Mouse (Mus musculus): ENCODE results near the gene Slc13a4. TPM values are rescaled to one million over a fixed set of nuclear protein-coding genes. Genes with fewer than 3 reads are reported as not detected.

Gene Slc13a4
- polyA plus RNA-seq, 1 experiment from 2014 or later: 1.3 TPM

GRCm38 (mm10) chr6:35333632-35334031 lies 25.7 kb upstream of the Slc13a4 start:
- Histone ChIP-seq H3K27ac (replicated peaks) (no peak overlapping the region), H3K9me3 (no peaks in the 10 kb centered on the region), H3K9ac (no peak overlapping the region), H3K4me3 (no peak overlapping the region), H3K27me3 (no peaks in the 10 kb centered on the region), H3K36me3 (no peaks in the 10 kb centered on the region), H3K4me1 (replicated peaks) (peaks cover 6% of the 10 kb centered on the region; the same call in 1 of the 2 replicates), H3K4me2 (no peak overlapping the region)
- ATAC-seq (ENCODE audit: low read depth): no peak
- 39% methylated on average over 3 of the region's 3 CpGs for WGBS

GRCm38 (mm10) chr6:35330834-35331233 lies 22.9 kb upstream of the Slc13a4 start:
- no peak overlapping the region for H3K4me3 ChIP-seq
- H3K4me1 ChIP-seq (replicated peaks): no peaks in the 10 kb centered on the region
- H3K27me3 ChIP-seq: no peaks in the 10 kb centered on the region
- no peak overlapping the region for H3K27ac ChIP-seq (replicated peaks)
- WGBS: 63% methylated on average over 6 of the region's 6 CpGs
- no peak overlapping the region for H3K9ac ChIP-seq
- no peaks in the 10 kb centered on the region for H3K9me3 ChIP-seq
- H3K36me3 ChIP-seq: no peaks in the 10 kb centered on the region
- no peak for ATAC-seq (ENCODE audit: low read depth)
- no peak overlapping the region for H3K4me2 ChIP-seq

GRCm38 (mm10) chr6:35329956-35330355 lies 22.0 kb upstream of the Slc13a4 start:
- no peaks in the 10 kb centered on the region for H3K36me3 ChIP-seq
- 95% methylated on average over 12 of the region's 12 CpGs for WGBS
- H3K9ac ChIP-seq: no peak overlapping the region
- ATAC-seq (ENCODE audit: low read depth): no peak
- no peaks in the 10 kb centered on the region for H3K9me3 ChIP-seq
- H3K4me3 ChIP-seq: no peak overlapping the region
- no peaks in the 10 kb centered on the region; the same call in 1 of the 2 replicates for H3K4me1 ChIP-seq (replicated peaks)
- no peaks in the 10 kb centered on the region for H3K27me3 ChIP-seq
- no peak overlapping the region for H3K4me2 ChIP-seq
- no peak overlapping the region for H3K27ac ChIP-seq (replicated peaks)

GRCm38 (mm10) chr6:35326111-35326515 lies 18.2 kb upstream of the Slc13a4 start, which contains the start of gene Fam180a:
TSS of gene Fam180a (minus strand) at chr6:35326141.
- H3K4me3 ChIP-seq: no peak within 1 kb of the TSS
- H3K27me3 ChIP-seq: no peaks in the 10 kb centered on the region
- H3K9me3 ChIP-seq: no peaks in the 10 kb centered on the region
- no peaks in the 10 kb centered on the region for H3K36me3 ChIP-seq
- no peak within 1 kb of the TSS for H3K9ac ChIP-seq
- no peak within 1 kb of the TSS for H3K4me2 ChIP-seq
- ATAC-seq (ENCODE audit: low read depth): no peak
- WGBS: 87% methylated on average over 9 of the region's 9 CpGs
- no peak within 1 kb of the TSS for H3K27ac ChIP-seq (replicated peaks)
- H3K4me1 ChIP-seq (replicated peaks): no peaks in the 10 kb centered on the region; the same call in 1 of the 2 replicates

- ATAC-seq (ENCODE audit: low read depth): no peak
- H3K27me3 ChIP-seq: no peaks in the 10 kb centered on the region
- 80% methylated on average over 9 of the region's 9 CpGs for WGBS
- H3K4me2 ChIP-seq: no peak overlapping the region
- no peak overlapping the region for H3K27ac ChIP-seq (replicated peaks)
- H3K4me3 ChIP-seq: no peak overlapping the region
- no peaks in the 10 kb centered on the region for H3K9me3 ChIP-seq
- H3K9ac ChIP-seq: no peak overlapping the region
- no peaks in the 10 kb centered on the region; the same call in 1 of the 2 replicates for H3K4me1 ChIP-seq (replicated peaks)
- H3K36me3 ChIP-seq: no peaks in the 10 kb centered on the region
These were observed 16.4 kb upstream of the Slc13a4 start for GRCm38 (mm10) chr6:35324306-35324705.

GRCm38 (mm10) chr6:35323046-35323445 lies 15.1 kb upstream of the Slc13a4 start:
- H3K9me3 ChIP-seq: no peaks in the 10 kb centered on the region
- H3K27me3 ChIP-seq: no peaks in the 10 kb centered on the region
- no peaks in the 10 kb centered on the region; the same call in 1 of the 2 replicates for H3K4me1 ChIP-seq (replicated peaks)
- H3K27ac ChIP-seq (replicated peaks): no peak overlapping the region
- no peak overlapping the region for H3K9ac ChIP-seq
- 82% methylated on average over 1 of the region's 1 CpGs for WGBS
- H3K36me3 ChIP-seq: no peaks in the 10 kb centered on the region
- no peak overlapping the region for H3K4me3 ChIP-seq
- no peak overlapping the region for H3K4me2 ChIP-seq
- ATAC-seq (ENCODE audit: low read depth): no peak; the same call in 1 of the 2 replicates

GRCm38 (mm10) chr6:35321105-35321504 lies 13.2 kb upstream of the Slc13a4 start:
- WGBS: 81% methylated on average over 4 of the region's 4 CpGs
- no peak for ATAC-seq (ENCODE audit: low read depth)
- H3K27ac ChIP-seq (replicated peaks): no peak overlapping the region
- no peak overlapping the region for H3K4me2 ChIP-seq
- no peaks in the 10 kb centered on the region for H3K9me3 ChIP-seq
- no peak overlapping the region for H3K9ac ChIP-seq
- H3K27me3 ChIP-seq: no peaks in the 10 kb centered on the region
- H3K36me3 ChIP-seq: no peaks in the 10 kb centered on the region
- H3K4me1 ChIP-seq (replicated peaks): no peaks in the 10 kb centered on the region; the same call in 1 of the 2 replicates
- no peak overlapping the region for H3K4me3 ChIP-seq

GRCm38 (mm10) chr6:35319850-35320249 lies 11.9 kb upstream of the Slc13a4 start:
- H3K4me3 ChIP-seq: no peak overlapping the region
- H3K36me3 ChIP-seq: no peaks in the 10 kb centered on the region
- 79% methylated on average over 6 of the region's 6 CpGs for WGBS
- H3K4me2 ChIP-seq: no peak overlapping the region
- H3K4me1 ChIP-seq (replicated peaks): no peaks in the 10 kb centered on the region; the same call in 1 of the 2 replicates
- H3K27me3 ChIP-seq: no peaks in the 10 kb centered on the region
- H3K27ac ChIP-seq (replicated peaks): no peak overlapping the region
- no peak overlapping the region for H3K9ac ChIP-seq
- H3K9me3 ChIP-seq: no peaks in the 10 kb centered on the region
- no peak for ATAC-seq (ENCODE audit: low read depth)

GRCm38 (mm10) chr6:35313520-35313919 lies 5.6 kb upstream of the Slc13a4 start:
- Histone ChIP-seq H3K27ac (replicated peaks) (no peak overlapping the region), H3K4me2 (no peak overlapping the region), H3K4me3 (no peak overlapping the region), H3K4me1 (replicated peaks) (no peaks in the 10 kb centered on the region), H3K27me3 (no peaks in the 10 kb centered on the region), H3K36me3 (no peaks in the 10 kb centered on the region), H3K9ac (no peak overlapping the region), H3K9me3 (no peaks in the 10 kb centered on the region)
- WGBS: 94% methylated on average over 8 of the region's 8 CpGs
- no peak for ATAC-seq (ENCODE audit: low read depth)

- no peak overlapping the region for H3K27ac ChIP-seq (replicated peaks)
- no peaks in the 10 kb centered on the region for H3K27me3 ChIP-seq
- ATAC-seq (ENCODE audit: low read depth): no peak
- H3K9ac ChIP-seq: no peak overlapping the region
- no peak overlapping the region for H3K4me3 ChIP-seq
- no peaks in the 10 kb centered on the region for H3K9me3 ChIP-seq
- no peaks in the 10 kb centered on the region for H3K36me3 ChIP-seq
- no peak overlapping the region for H3K4me2 ChIP-seq
- 82% methylated on average over 7 of the region's 7 CpGs for WGBS
- H3K4me1 ChIP-seq (replicated peaks): 0 out of 2 replicates have a peak, but pooled peaks cover 3% of the 10 kb centered on the region
These were observed 1.5 kb upstream of the Slc13a4 start for GRCm38 (mm10) chr6:35309406-35309805.

GRCm38 (mm10) chr6:35307136-35307535 lies 795 bp downstream of the Slc13a4 start:
- H3K27me3 ChIP-seq: no peaks in the 10 kb centered on the region
- H3K4me2 ChIP-seq: no peak overlapping the region
- no peaks in the 10 kb centered on the region for H3K9me3 ChIP-seq
- no peaks in the 10 kb centered on the region for H3K36me3 ChIP-seq
- no peak overlapping the region for H3K9ac ChIP-seq
- 0 out of 2 replicates have a peak, but pooled peaks cover 3% of the 10 kb centered on the region for H3K4me1 ChIP-seq (replicated peaks)
- WGBS: 73% methylated on average over 13 of the region's 13 CpGs
- H3K27ac ChIP-seq (replicated peaks): no peak overlapping the region
- no peak for ATAC-seq (ENCODE audit: low read depth)
- H3K4me3 ChIP-seq: no peak overlapping the region

- no peaks in the 10 kb centered on the region for H3K27me3 ChIP-seq
- H3K4me2 ChIP-seq: no peak overlapping the region
- no peak overlapping the region for H3K27ac ChIP-seq (replicated peaks)
- H3K36me3 ChIP-seq: no peaks in the 10 kb centered on the region
- no peak overlapping the region for H3K9ac ChIP-seq
- no peak for ATAC-seq (ENCODE audit: low read depth)
- H3K4me1 ChIP-seq (replicated peaks): 0 out of 2 replicates have a peak, but pooled peaks cover 3% of the 10 kb centered on the region
- no peak overlapping the region for H3K4me3 ChIP-seq
- 87% methylated on average over 11 of the region's 11 CpGs for WGBS
- H3K9me3 ChIP-seq: no peaks in the 10 kb centered on the region
These were observed 4.5 kb downstream of the Slc13a4 start for GRCm38 (mm10) chr6:35303355-35303900.

- WGBS: 93% methylated on average over 7 of the region's 7 CpGs
- H3K4me1 ChIP-seq (replicated peaks): 0 out of 2 replicates have a peak, but pooled peaks cover 3% of the 10 kb centered on the region
- H3K4me2 ChIP-seq: no peak overlapping the region
- H3K4me3 ChIP-seq: no peak overlapping the region
- ATAC-seq (ENCODE audit: low read depth): no peak
- no peaks in the 10 kb centered on the region for H3K36me3 ChIP-seq
- no peak overlapping the region for H3K27ac ChIP-seq (replicated peaks)
- H3K9me3 ChIP-seq: no peaks in the 10 kb centered on the region
- H3K9ac ChIP-seq: no peak overlapping the region
- H3K27me3 ChIP-seq: no peaks in the 10 kb centered on the region
These were observed 5.3 kb downstream of the Slc13a4 start for GRCm38 (mm10) chr6:35302581-35302980.
